Mouse (Mus musculus) neural tube, embryonic 11.5 days (tissue): Measurements from ENCODE around the gene Asic1. TPM values are rescaled to one million over a fixed set of nuclear protein-coding genes. Genes with fewer than 3 reads are reported as not detected.
"Not testable (repeated sequence)": the region's sequence is repeated elsewhere in the genome, so short reads cannot be mapped to it uniquely, and the experiment has no call there.

ENCODE experiments used
- ATAC-seq: fragments of 200-750 bp; cut with Nextera tagmentation; 2 replicates; pipeline ENCODE4 v1.8.0; 2017; ENCODE audit warnings: moderate number of reproducible peaks, mild to moderate bottlenecking, moderate TSS enrichment, moderate library complexity; ENCODE audit not compliant: insufficient read depth, low FRiP score, low TSS enrichment
- DNase-seq: peaks from one replicate; pipeline ENCODE4 v3.0.0-alpha.2; 2015; ENCODE audit warnings: low spot score
- H3K27ac ChIP-seq: fragments of 300-500 bp; sonication (generic); 2 replicates; pipeline ENCODE4 v1.5.1; 2014; ENCODE audit warnings: low read depth, mild to moderate bottlenecking, low read length
- H3K27me3 ChIP-seq: fragments of 300-500 bp; sonication (generic); 2 replicates; pipeline ENCODE4 v1.6.1; 2014; ENCODE audit warnings: mild to moderate bottlenecking, low read length, mixed read lengths; ENCODE audit not compliant: control insufficient read depth, insufficient read depth
- H3K36me3 ChIP-seq: fragments of 300-500 bp; sonication (generic); 2 replicates; pipeline ENCODE4 v1.6.1; 2014; ENCODE audit warnings: mild to moderate bottlenecking, low read length, moderate library complexity, mixed read lengths; ENCODE audit not compliant: control insufficient read depth, insufficient read depth
- H3K4me1 ChIP-seq: fragments of 300-500 bp; sonication (generic); 2 replicates; pipeline ENCODE4 v1.6.1; 2014; ENCODE audit warnings: low read length, mixed read lengths; ENCODE audit not compliant: control insufficient read depth, insufficient read depth
- H3K4me2 ChIP-seq: fragments of 300-500 bp; sonication (generic); 2 replicates; pipeline ENCODE4 v1.6.1; 2014; ENCODE audit warnings: low read depth, mild to moderate bottlenecking, moderate library complexity
- H3K4me3 ChIP-seq: fragments of 300-500 bp; sonication (generic); 2 replicates; pipeline ENCODE4 v1.5.1; 2014; ENCODE audit warnings: low read depth, low read length
- H3K9ac ChIP-seq: fragments of 300-500 bp; sonication (generic); 2 replicates; pipeline ENCODE4 v1.6.1; 2014; ENCODE audit warnings: mild to moderate bottlenecking, low read length
- H3K9me3 ChIP-seq: fragments of 300-500 bp; sonication (generic); 2 replicates; pipeline ENCODE4 v1.6.1; 2016; ENCODE audit warnings: low read length; ENCODE audit not compliant: control insufficient read depth
- WGBS: fragments of 180-500 bp; shearing (Covaris S2); extraction: QIAGEN DNeasy Blood & Tissue Kit; methylation state at CpG from one replicate; pipeline ENCODE4 v1.1.7; 2014; 5-methylcytosine and 5-hydroxymethylcytosine counted together
- polyA plus RNA-seq: library from polyadenylated mRNA; unstranded; fragments of >200 nt; fragmentation: Nextera tagmentation; extraction: Ambion mirVana; gene quantifications from 2 replicates; pipeline ENCODE4 v1.2.1, GENCODE M21; 2014

The Asic1 gene
- polyA plus RNA-seq, 1 experiment from 2014 or later = 15.1 TPM

- H3K27me3 ChIP-seq = no peaks in the 10 kb centered on the region
- ATAC-seq (peak; percentile 90), DNase-seq (peak; percentile 94)
- H3K4me2 ChIP-seq = peak within 1 kb of the TSS; percentile 83
- H3K9me3 ChIP-seq = no peaks in the 10 kb centered on the region
- WGBS = under 1% methylated on average over 61 of the region's 68 CpGs
- H3K9ac ChIP-seq = peak within 1 kb of the TSS; percentile 72
- H3K4me3 ChIP-seq = peak within 1 kb of the TSS; percentile 75
- peaks cover 17% of the 10 kb centered on the region for H3K4me1 ChIP-seq
- peaks cover 14% of the 10 kb centered on the region for H3K36me3 ChIP-seq
- H3K27ac ChIP-seq = peak within 1 kb of the TSS; percentile 90
These were observed 55.4 kb downstream of the Asic1 start, which contains the start of gene Cox14 for GRCm38 (mm10) chr15:99725341-99726155. Gene Cox14, plus strand, starts transcription at chr15:99725618.

GRCm38 (mm10) chr15:99726549-99726948 lies 56.4 kb downstream of the Asic1 start:
- 88% methylated on average over 2 of the region's 2 CpGs for WGBS
- Histone ChIP-seq H3K4me1 (peaks cover 17% of the 10 kb centered on the region), H3K4me3 (peak overlapping the region; percentile 75), H3K4me2 (peak overlapping the region; percentile 83), H3K9ac (peak overlapping the region; percentile 72), H3K27ac (no peak overlapping the region), H3K9me3 (no peaks in the 10 kb centered on the region), H3K36me3 (peaks cover 13% of the 10 kb centered on the region), H3K27me3 (no peaks in the 10 kb centered on the region)
- ATAC-seq = no peak
- DNase-seq = no peak

GRCm38 (mm10) chr15:99727039-99727438 lies 56.9 kb downstream of the Asic1 start:
- not testable (repeated sequence) for H3K4me3 ChIP-seq, ATAC-seq, H3K27ac ChIP-seq, H3K4me2 ChIP-seq, H3K9me3 ChIP-seq, DNase-seq, H3K9ac ChIP-seq, H3K27me3 ChIP-seq
- Histone ChIP-seq H3K4me1 (peaks cover 17% of the 10 kb centered on the region), H3K36me3 (peaks cover 13% of the 10 kb centered on the region)
- WGBS = 89% methylated on average over 4 of the region's 5 CpGs

GRCm38 (mm10) chr15:99727525-99727924 lies 57.4 kb downstream of the Asic1 start:
- Histone ChIP-seq H3K4me3 (no peak overlapping the region), H3K27me3 (no peaks in the 10 kb centered on the region), H3K4me2 (no peak overlapping the region), H3K9me3 (no peaks in the 10 kb centered on the region), H3K36me3 (peaks cover 13% of the 10 kb centered on the region), H3K27ac (no peak overlapping the region), H3K9ac (no peak overlapping the region), H3K4me1 (peaks cover 17% of the 10 kb centered on the region)
- no peak for ATAC-seq
- 95% methylated on average over 12 of the region's 12 CpGs for WGBS
- no peak for DNase-seq

- Histone ChIP-seq H3K27me3 (no peaks in the 10 kb centered on the region), H3K4me1 (peaks cover 17% of the 10 kb centered on the region), H3K36me3 (peaks cover 13% of the 10 kb centered on the region), H3K4me2 (no peak overlapping the region), H3K9me3 (no peaks in the 10 kb centered on the region), H3K9ac (no peak overlapping the region), H3K4me3 (no peak overlapping the region), H3K27ac (no peak overlapping the region)
- DNase-seq (no peak), ATAC-seq (no peak)
- WGBS = 92% methylated on average over 5 of the region's 5 CpGs
These were observed 58.0 kb downstream of the Asic1 start for GRCm38 (mm10) chr15:99728211-99728610.

- DNase-seq = no peak
These were observed 59.1 kb downstream of the Asic1 start for GRCm38 (mm10) chr15:99729056-99729783.

GRCm38 (mm10) chr15:99731167-99731566 lies 61.0 kb downstream of the Asic1 start:
- Histone ChIP-seq H3K4me3 (no peak overlapping the region), H3K4me2 (no peak overlapping the region), H3K27me3 (no peaks in the 10 kb centered on the region), H3K9me3 (no peaks in the 10 kb centered on the region), H3K27ac (no peak overlapping the region), H3K36me3 (peaks cover 22% of the 10 kb centered on the region), H3K9ac (no peak overlapping the region), H3K4me1 (peaks cover 4% of the 10 kb centered on the region)
- ATAC-seq (no peak), DNase-seq (no peak)
- WGBS = 90% methylated on average over 2 of the region's 2 CpGs

More at GRCm38 (mm10) chr15:99729056-99729783, 59.1 kb downstream of the Asic1 start:
- no peak overlapping the region for H3K4me2 ChIP-seq
- H3K4me3 ChIP-seq = no peak overlapping the region
- H3K4me1 ChIP-seq = peaks cover 11% of the 10 kb centered on the region
- H3K9ac ChIP-seq = no peak overlapping the region
- no peak overlapping the region for H3K27ac ChIP-seq
- 93% methylated on average over 3 of the region's 4 CpGs for WGBS
- ATAC-seq = no peak
- no peaks in the 10 kb centered on the region for H3K27me3 ChIP-seq
- H3K9me3 ChIP-seq = no peaks in the 10 kb centered on the region
- peaks cover 15% of the 10 kb centered on the region for H3K36me3 ChIP-seq

GRCm38 (mm10) chr15:99731678-99732077 lies 61.5 kb downstream of the Asic1 start:
- Histone ChIP-seq H3K36me3 (peaks cover 23% of the 10 kb centered on the region), H3K9ac (no peak overlapping the region), H3K9me3 (no peaks in the 10 kb centered on the region), H3K4me3 (no peak overlapping the region), H3K27ac (no peak overlapping the region), H3K27me3 (no peaks in the 10 kb centered on the region), H3K4me1 (peaks cover under 1% of the 10 kb centered on the region), H3K4me2 (no peak overlapping the region)
- WGBS = 92% methylated on average over 3 of the region's 3 CpGs
- no peak for ATAC-seq
- no peak for DNase-seq
